Mouse (Mus musculus) retina, postnatal 1 day (tissue): ENCODE data around the gene Tppp2.

Source experiments
- DNase-seq: peaks from one replicate; pipeline ENCODE4 v3.0.0-alpha.2; 2012

Gene Tppp2

DNA sequence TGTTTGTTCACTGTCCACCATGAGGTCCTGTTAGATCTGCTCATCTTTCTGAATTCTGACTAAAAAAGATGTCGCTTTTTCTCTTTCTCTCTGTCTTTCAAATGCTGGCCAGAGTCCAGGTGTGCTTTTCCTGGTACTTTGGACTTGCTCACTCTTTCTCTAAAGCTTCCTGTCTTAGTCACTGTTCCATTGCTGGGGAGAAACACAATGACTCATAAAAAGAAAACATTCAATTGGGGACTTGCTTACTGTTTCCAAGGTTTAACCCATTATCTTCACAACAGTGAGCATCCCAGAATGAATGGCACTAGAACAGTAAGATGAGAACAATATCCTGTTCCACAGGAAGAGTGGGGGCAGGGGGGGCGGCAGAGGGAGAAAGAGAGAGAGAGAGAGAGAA, 42.1 kb downstream of the Tppp2 start:
- no peak for DNase-seq

DNA sequence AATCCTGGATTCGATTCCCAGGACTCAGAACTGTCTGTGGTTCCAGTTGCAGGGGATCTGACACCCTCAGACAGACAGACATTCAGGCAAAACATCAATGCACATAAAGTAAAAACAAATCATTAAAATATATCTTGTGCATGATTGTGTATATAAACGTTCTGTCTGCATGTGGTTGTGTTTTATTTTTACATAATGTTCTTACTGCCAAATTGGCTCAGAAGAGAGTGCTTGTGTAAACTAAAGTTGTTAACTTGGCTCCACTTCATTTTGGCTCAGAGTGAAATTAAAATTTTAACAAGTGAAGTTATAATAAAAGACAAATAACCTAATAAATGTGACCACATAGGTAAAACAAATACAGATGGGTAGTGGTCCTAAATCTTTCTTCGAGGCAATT, 49.2 kb downstream of the Tppp2 start:
- no peak for DNase-seq
